Mouse (Mus musculus) cerebellum, adult 2 months (tissue): ENCODE results near the gene Trap1.

Experiments used
- CTCF ChIP-seq: fragments of 200-500 bp; IDR thresholded peaks from 2 replicates; pipeline ENCODE4 v1.5.1; 2011; ENCODE audit warnings: low read depth, mild to moderate bottlenecking, control low read depth, low read length, moderate library complexity, borderline replicate concordance; ENCODE audit not compliant: insufficient read depth
- POLR2A ChIP-seq: fragments of 200-500 bp; IDR thresholded peaks from 2 replicates; pipeline ENCODE4 v1.6.1; 2011; ENCODE audit warnings: low read length, control low read depth, borderline replicate concordance; ENCODE audit not compliant: insufficient read depth

DNA sequence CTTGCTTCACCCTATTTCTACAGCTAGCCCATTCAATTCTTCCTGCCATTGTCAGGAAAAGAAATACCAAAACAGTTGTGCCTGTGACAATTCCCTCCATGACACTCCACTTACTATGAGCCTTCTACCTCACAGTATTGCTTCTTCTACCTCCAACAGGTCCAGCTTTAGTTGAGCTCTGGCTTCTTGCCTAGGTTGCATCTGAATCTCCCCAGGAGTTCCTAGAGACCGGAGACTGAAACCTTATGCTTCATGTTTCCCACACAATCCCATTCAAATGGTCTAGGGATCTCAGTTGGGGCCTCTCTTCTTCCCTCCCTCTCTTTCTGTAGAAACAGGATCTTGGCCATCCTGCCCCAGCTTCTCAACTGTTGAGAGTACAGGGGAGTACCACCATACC lies 19.9 kb upstream of the Trap1 start:
- TF ChIP-seq CTCF (no peak), POLR2A (no peak)
